Mouse (Mus musculus) lung, postnatal 10 days (tissue): ENCODE results near the gene Cpsf4l.

Experiments used
- DNase-seq: peaks from one replicate; pipeline ENCODE4 v3.0.0; 2021

Gene Cpsf4l

GRCm38 (mm10) chr11:113697571-113697970 lies 12.2 kb downstream of the Cpsf4l start:
- no peak for DNase-seq

- no peak for DNase-seq
Observed at GRCm38 (mm10) chr11:113691851-113692250, 18.0 kb downstream of the Cpsf4l start.

- DNase-seq: no peak
Observed at GRCm38 (mm10) chr11:113691318-113691717, 18.5 kb downstream of the Cpsf4l start.

GRCm38 (mm10) chr11:113690506-113690905 lies 19.3 kb downstream of the Cpsf4l start:
- DNase-seq: no peak

GRCm38 (mm10) chr11:113687031-113687430 lies 22.8 kb downstream of the Cpsf4l start:
- DNase-seq: peak; percentile 59

GRCm38 (mm10) chr11:113684707-113685426 lies 24.9 kb downstream of the Cpsf4l start:
- no peak for DNase-seq

GRCm38 (mm10) chr11:113683957-113684706 lies 25.7 kb downstream of the Cpsf4l start, which contains the start of the genes Fam104a and D11Wsu47e:
TSS of gene Fam104a (minus strand) at chr11:113684155.
TSS of gene D11Wsu47e (plus strand) at chr11:113684412.
- peak; percentile 97 for DNase-seq

GRCm38 (mm10) chr11:113683627-113683956 lies 26.2 kb downstream of the Cpsf4l start:
- no peak for DNase-seq

GRCm38 (mm10) chr11:113682897-113683626 lies 26.8 kb downstream of the Cpsf4l start:
- DNase-seq: peak; percentile 82

- no peak for DNase-seq
Observed at GRCm38 (mm10) chr11:113681979-113682378, 27.8 kb downstream of the Cpsf4l start.

- no peak for DNase-seq
Observed at GRCm38 (mm10) chr11:113680954-113681353, 28.9 kb downstream of the Cpsf4l start.

GRCm38 (mm10) chr11:113678373-113678772 lies 31.4 kb downstream of the Cpsf4l start:
- DNase-seq: no peak

- no peak for DNase-seq
Observed at GRCm38 (mm10) chr11:113677378-113677777, 32.4 kb downstream of the Cpsf4l start.

- no peak for DNase-seq
Observed at GRCm38 (mm10) chr11:113676847-113677246, 33.0 kb downstream of the Cpsf4l start.

GRCm38 (mm10) chr11:113674595-113674994 lies 35.2 kb downstream of the Cpsf4l start:
- no peak for DNase-seq

- no peak for DNase-seq
Observed at GRCm38 (mm10) chr11:113673614-113674013, 36.2 kb downstream of the Cpsf4l start.

- no peak for DNase-seq
Observed at GRCm38 (mm10) chr11:113669711-113670110, 40.1 kb downstream of the Cpsf4l start.

- DNase-seq: no peak
Observed at GRCm38 (mm10) chr11:113668857-113669256, 41.0 kb downstream of the Cpsf4l start.

- DNase-seq: no peak
Observed at GRCm38 (mm10) chr11:113667704-113668103, 42.1 kb downstream of the Cpsf4l start.

- no peak for DNase-seq
Observed at GRCm38 (mm10) chr11:113667122-113667521, 42.7 kb downstream of the Cpsf4l start.

- peak; percentile 56 for DNase-seq
Observed at GRCm38 (mm10) chr11:113666648-113667047, 43.2 kb downstream of the Cpsf4l start.

GRCm38 (mm10) chr11:113666205-113666604 lies 43.6 kb downstream of the Cpsf4l start:
- no peak for DNase-seq

GRCm38 (mm10) chr11:113664279-113664678 lies 45.5 kb downstream of the Cpsf4l start:
- no peak for DNase-seq
